Mouse (Mus musculus) monocyte, adult 5-6 weeks (primary cell): ENCODE results near the gene Ggnbp2. TPM values are rescaled to one million over a fixed set of nuclear protein-coding genes. Genes with fewer than 3 reads are reported as not detected.

Experiments used
- ATAC-seq: fragments of 153-309, 156-312 bp; replicated peaks from 2 replicates; pipeline ENCODE4 v1.8.0; 2017; ENCODE audit warnings: mild to moderate bottlenecking; ENCODE audit not compliant: low TSS enrichment, insufficient number of reproducible peaks, severe bottlenecking, poor library complexity, low FRiP score
- total RNA-seq: library from RNA; stranded (forward); fragments of 200-1000, 200-491, 200-594 nt; gene quantifications from 3 replicates; pipeline ENCODE4 v1.2.3, GENCODE M21; 2017

Ggnbp2 gene
- total RNA-seq, 1 experiment from 2014 or later = 347 TPM

DNA sequence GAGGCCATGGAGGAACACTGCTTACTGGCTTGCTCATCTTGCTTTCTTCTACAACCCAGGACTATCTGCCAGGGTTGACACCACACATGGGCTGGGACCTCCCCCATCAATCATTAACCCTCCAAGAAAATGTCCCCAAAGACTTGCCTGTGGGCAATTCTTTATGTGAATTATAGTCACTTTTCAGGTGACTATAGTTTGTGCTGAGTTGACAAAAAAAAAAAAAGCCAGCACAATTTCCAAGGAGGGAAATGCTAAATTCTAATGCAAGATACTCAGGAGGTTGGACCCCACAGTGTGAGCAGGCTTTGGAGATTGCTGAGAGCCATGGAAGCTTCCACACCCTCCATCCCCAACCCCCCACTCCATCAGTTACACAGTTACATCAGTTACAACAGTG is 77.1 kb downstream of the Ggnbp2 start:
- ATAC-seq = no peak

DNA sequence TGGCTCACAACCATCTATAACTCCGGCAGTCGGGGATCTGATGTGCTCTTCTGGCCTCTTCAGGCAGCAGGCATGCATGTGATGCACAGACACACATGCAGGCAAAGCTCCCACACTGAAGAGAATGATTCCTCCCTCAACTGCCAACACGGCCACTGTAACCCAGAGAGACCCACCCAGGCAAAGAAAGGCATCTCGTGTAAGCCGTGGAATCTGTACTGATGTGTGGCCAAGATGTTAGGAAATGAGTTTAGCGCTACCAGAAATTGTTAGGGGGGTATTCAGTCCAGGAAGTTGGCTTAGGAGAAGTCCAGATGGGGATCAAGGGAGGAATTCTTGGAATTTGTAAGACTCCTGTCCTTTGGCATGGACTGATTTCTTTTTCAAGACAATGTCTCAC is 80.2 kb downstream of the Ggnbp2 start:
- no peak for ATAC-seq

Other genes with a start within 250 kb of the Ggnbp2 start
- 5.7 to 8.8 TPM (median 6.3 TPM) in 3 replicates for gene Mrm1, start 51.3 kb downstream of the Ggnbp2 start, total RNA-seq
- gene Dhrs11, start 41.8 kb downstream of the Ggnbp2 start, total RNA-seq = 10.3 to 11.0 TPM (median 10.3 TPM) in 3 replicates
- gene Myo19, start 9.3 kb upstream of the Ggnbp2 start, total RNA-seq = 0.75 to 4.2 TPM (median 1.2 TPM) in 3 replicates
- gene Pigw, start 9.5 kb upstream of the Ggnbp2 start, total RNA-seq = 3.2 to 5.0 TPM (median 4.7 TPM) in 3 replicates
- 8.6 to 18.2 TPM (median 17.8 TPM) in 3 replicates for gene Znhit3, start 45.5 kb upstream of the Ggnbp2 start, total RNA-seq
- gene Car4, start 87.0 kb upstream of the Ggnbp2 start, total RNA-seq = not detected in 3 replicates